Mouse (Mus musculus): ENCODE results near the gene 5730522E02Rik. TPM values are rescaled to one million over a fixed set of nuclear protein-coding genes. Genes with fewer than 3 reads are reported as not detected.

The 5730522E02Rik gene
- polyA plus RNA-seq, 1 experiment from 2014 or later = 4.6 TPM

- Histone ChIP-seq H3K4me1 (ENCODE audit: control insufficient read depth, insufficient read depth, low read length) (no peaks in the 10 kb centered on the region), H3K4me2 (no peak overlapping the region), H3K9ac (ENCODE audit: low read length) (no peak overlapping the region), H3K9me3 (ENCODE audit: control insufficient read depth, low read length) (no peaks in the 10 kb centered on the region), H3K36me3 (ENCODE audit: control insufficient read depth, insufficient read depth, low read length) (no peaks in the 10 kb centered on the region), H3K27ac (ENCODE audit: low read depth, low read length) (no peak overlapping the region), H3K27me3 (ENCODE audit: control insufficient read depth, insufficient read depth, low read length) (no peaks in the 10 kb centered on the region), H3K4me3 (ENCODE audit: low read depth, low read length) (no peak overlapping the region)
- DNase-seq (ENCODE audit: low spot score, missing footprints) (no peak), ATAC-seq (ENCODE audit: low FRiP score) (no peak)
- 88% methylated on average over 3 of the region's 3 CpGs for WGBS
Observed at GRCm38 (mm10) chr11:25893906-25894305, 316.7 kb downstream of the 5730522E02Rik start.

GRCm38 (mm10) chr11:25872983-25873382 lies 337.6 kb downstream of the 5730522E02Rik start:
- ATAC-seq (ENCODE audit: low FRiP score) (no peak), DNase-seq (ENCODE audit: low spot score, missing footprints) (no peak)
- Histone ChIP-seq H3K4me2 (no peak overlapping the region), H3K36me3 (ENCODE audit: control insufficient read depth, insufficient read depth, low read length) (no peaks in the 10 kb centered on the region), H3K9me3 (ENCODE audit: control insufficient read depth, low read length) (no peaks in the 10 kb centered on the region), H3K27ac (ENCODE audit: low read depth, low read length) (no peak overlapping the region), H3K4me3 (ENCODE audit: low read depth, low read length) (no peak overlapping the region), H3K27me3 (ENCODE audit: control insufficient read depth, insufficient read depth, low read length) (no peaks in the 10 kb centered on the region), H3K9ac (ENCODE audit: low read length) (no peak overlapping the region), H3K4me1 (ENCODE audit: control insufficient read depth, insufficient read depth, low read length) (no peaks in the 10 kb centered on the region)

DNA sequence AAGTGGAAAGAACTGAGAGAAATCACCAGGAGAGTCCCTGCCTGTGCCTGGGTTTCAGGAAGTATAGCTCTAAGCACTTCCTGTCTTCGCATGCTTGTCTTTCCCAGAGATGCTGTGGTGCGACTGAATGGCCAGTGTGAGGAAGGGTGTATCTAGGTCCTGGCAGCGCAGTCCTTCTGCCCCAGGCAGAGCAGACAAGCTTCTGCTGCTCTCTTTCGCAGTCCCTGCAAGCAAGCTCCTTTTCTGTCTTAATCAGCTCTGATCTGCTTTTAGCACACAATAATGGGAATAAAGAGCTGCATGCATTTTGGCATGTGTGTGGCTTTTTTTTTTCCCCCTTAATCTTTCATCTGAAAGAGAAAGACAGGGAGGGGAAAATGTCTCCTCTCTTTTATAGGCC lies 338.2 kb downstream of the 5730522E02Rik start:
- Histone ChIP-seq H3K36me3 (ENCODE audit: control insufficient read depth, insufficient read depth, low read length) (no peaks in the 10 kb centered on the region), H3K27me3 (ENCODE audit: control insufficient read depth, insufficient read depth, low read length) (no peaks in the 10 kb centered on the region), H3K27ac (ENCODE audit: low read depth, low read length) (no peak overlapping the region), H3K4me1 (ENCODE audit: control insufficient read depth, insufficient read depth, low read length) (no peaks in the 10 kb centered on the region), H3K9me3 (ENCODE audit: control insufficient read depth, low read length) (no peaks in the 10 kb centered on the region), H3K4me3 (ENCODE audit: low read depth, low read length) (no peak overlapping the region), H3K9ac (ENCODE audit: low read length) (no peak overlapping the region), H3K4me2 (no peak overlapping the region)
- ATAC-seq (ENCODE audit: low FRiP score) = peak; percentile 75
- no peak for DNase-seq (ENCODE audit: low spot score, missing footprints)
- 19% methylated on average over 4 of the region's 4 CpGs for WGBS

GRCm38 (mm10) chr11:25866292-25866691 lies 344.3 kb downstream of the 5730522E02Rik start:
- Histone ChIP-seq H3K9me3 (ENCODE audit: control insufficient read depth, low read length) (no peaks in the 10 kb centered on the region), H3K4me1 (ENCODE audit: control insufficient read depth, insufficient read depth, low read length) (no peaks in the 10 kb centered on the region), H3K4me2 (no peak overlapping the region), H3K27ac (ENCODE audit: low read depth, low read length) (no peak overlapping the region), H3K9ac (ENCODE audit: low read length) (no peak overlapping the region), H3K27me3 (ENCODE audit: control insufficient read depth, insufficient read depth, low read length) (no peaks in the 10 kb centered on the region), H3K36me3 (ENCODE audit: control insufficient read depth, insufficient read depth, low read length) (no peaks in the 10 kb centered on the region), H3K4me3 (ENCODE audit: low read depth, low read length) (no peak overlapping the region)
- ATAC-seq (ENCODE audit: low FRiP score) (no peak), DNase-seq (ENCODE audit: low spot score, missing footprints) (no peak)
- WGBS = 84% methylated on average over 2 of the region's 2 CpGs

DNA sequence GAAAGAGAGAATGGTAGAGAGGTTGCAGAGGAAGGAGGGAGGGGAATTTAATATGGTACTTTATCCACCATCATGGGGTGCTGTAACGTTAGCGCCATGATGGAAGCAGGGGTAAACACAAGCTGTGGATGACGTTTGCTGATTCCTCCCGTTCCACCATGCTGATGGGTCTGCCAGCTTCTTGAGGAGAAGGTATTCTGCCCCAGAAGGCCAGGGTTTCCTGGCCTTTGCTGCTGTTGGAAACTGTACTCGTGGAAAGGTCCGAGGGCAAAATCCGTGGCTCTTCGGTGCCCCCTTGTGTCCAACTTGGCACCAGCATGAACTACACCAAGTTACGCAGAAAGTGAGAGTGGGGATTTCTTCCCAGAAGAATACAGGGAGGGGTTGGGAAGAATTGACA lies 347.9 kb downstream of the 5730522E02Rik start:
- ATAC-seq (ENCODE audit: low FRiP score) (peak; percentile 91), DNase-seq (ENCODE audit: low spot score, missing footprints) (peak; percentile 97)
- Histone ChIP-seq H3K4me3 (ENCODE audit: low read depth, low read length) (no peak overlapping the region), H3K4me2 (no peak overlapping the region), H3K27me3 (ENCODE audit: control insufficient read depth, insufficient read depth, low read length) (no peaks in the 10 kb centered on the region), H3K9me3 (ENCODE audit: control insufficient read depth, low read length) (no peaks in the 10 kb centered on the region), H3K9ac (ENCODE audit: low read length) (peak overlapping the region; percentile 27; the same call in 1 of the 2 replicates), H3K27ac (ENCODE audit: low read depth, low read length) (no peak overlapping the region), H3K4me1 (ENCODE audit: control insufficient read depth, insufficient read depth, low read length) (no peaks in the 10 kb centered on the region), H3K36me3 (ENCODE audit: control insufficient read depth, insufficient read depth, low read length) (no peaks in the 10 kb centered on the region)
- WGBS = 7% methylated on average over 9 of the region's 9 CpGs

DNA sequence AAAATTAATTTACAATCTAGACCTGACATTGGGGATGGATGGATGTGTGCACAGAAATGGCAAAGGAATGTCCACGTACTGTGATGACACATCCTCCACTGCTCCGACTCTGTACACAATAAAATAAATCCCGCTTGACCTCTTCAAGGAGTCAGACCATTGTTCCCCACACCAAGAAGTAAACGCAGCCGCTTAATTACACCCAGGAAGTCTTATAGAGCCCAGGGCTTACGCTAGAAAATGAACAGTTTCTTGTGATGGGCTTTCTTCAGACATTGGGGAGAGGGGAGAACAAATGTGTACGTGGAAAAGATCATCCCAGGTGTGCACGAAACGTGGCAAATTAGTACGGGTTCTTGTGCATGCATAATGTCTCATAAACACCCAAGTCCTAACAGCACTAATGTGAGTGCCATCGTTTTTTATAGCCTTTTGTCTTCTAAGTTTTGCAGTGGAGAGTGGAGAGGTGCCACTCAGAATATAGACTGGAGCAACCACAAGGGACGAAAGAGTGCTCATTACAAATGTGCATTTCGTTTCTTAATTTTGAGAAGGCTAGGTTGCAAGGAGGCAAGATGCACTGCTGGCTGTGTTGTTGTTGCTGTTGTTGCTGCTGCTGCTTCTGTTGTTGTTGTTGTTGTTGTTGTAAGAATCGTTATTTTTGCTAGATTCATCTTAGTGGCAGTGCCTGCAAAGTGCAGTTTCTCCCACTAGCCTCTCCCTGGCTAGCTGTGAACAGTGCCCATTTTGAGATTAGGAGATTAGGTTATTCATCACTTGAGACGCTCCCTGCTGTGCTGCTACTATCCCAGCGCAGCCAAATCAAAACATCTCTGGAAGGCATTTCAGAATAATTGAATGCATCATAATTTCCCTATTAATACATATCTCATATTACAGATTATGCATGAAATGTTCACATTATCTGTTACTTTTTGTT lies 353.7 kb downstream of the 5730522E02Rik start:
- Histone ChIP-seq H3K27me3 (ENCODE audit: control insufficient read depth, insufficient read depth, low read length) (no peaks in the 10 kb centered on the region), H3K4me3 (ENCODE audit: low read depth, low read length) (no peak overlapping the region), H3K9ac (ENCODE audit: low read length) (no peak overlapping the region), H3K36me3 (ENCODE audit: control insufficient read depth, insufficient read depth, low read length) (no peaks in the 10 kb centered on the region), H3K4me1 (ENCODE audit: control insufficient read depth, insufficient read depth, low read length) (peaks cover 21% of the 10 kb centered on the region), H3K4me2 (no peak overlapping the region), H3K27ac (ENCODE audit: low read depth, low read length) (no peak overlapping the region), H3K9me3 (ENCODE audit: control insufficient read depth, low read length) (no peaks in the 10 kb centered on the region)
- WGBS = 34% methylated on average over 16 of the region's 16 CpGs
- DNase-seq (ENCODE audit: low spot score, missing footprints) (peak; percentile 85), ATAC-seq (ENCODE audit: low FRiP score) (peak; percentile 51; the same call in 1 of the 2 replicates)

DNA sequence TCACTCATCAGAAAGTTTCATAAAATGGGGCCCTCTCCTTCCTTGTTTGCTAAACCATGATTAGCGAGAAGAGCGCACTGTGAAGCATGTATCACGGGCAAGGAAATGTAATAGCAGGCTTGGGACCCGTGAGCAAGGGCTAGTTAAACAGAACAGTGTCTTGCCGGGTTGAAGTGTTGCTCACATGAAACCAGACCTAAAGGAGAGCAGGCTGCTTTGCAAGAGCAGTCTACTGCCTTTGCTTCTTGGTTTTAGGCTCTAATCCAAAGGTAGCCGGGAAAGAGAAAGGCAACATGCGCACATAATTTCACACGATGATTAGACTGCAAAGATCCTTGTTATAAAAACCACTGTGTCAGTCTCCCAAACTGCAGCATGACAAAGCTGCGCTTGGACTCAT lies 354.8 kb downstream of the 5730522E02Rik start:
- no peak for ATAC-seq (ENCODE audit: low FRiP score)
- WGBS = 63% methylated on average over 9 of the region's 9 CpGs
- DNase-seq (ENCODE audit: low spot score, missing footprints) = peak; percentile 89
- H3K27me3 ChIP-seq (ENCODE audit: control insufficient read depth, insufficient read depth, low read length) = no peaks in the 10 kb centered on the region
- no peaks in the 10 kb centered on the region for H3K36me3 ChIP-seq (ENCODE audit: control insufficient read depth, insufficient read depth, low read length)
- no peak overlapping the region for H3K4me3 ChIP-seq (ENCODE audit: low read depth, low read length)
- peaks cover 21% of the 10 kb centered on the region for H3K4me1 ChIP-seq (ENCODE audit: control insufficient read depth, insufficient read depth, low read length)
- no peaks in the 10 kb centered on the region for H3K9me3 ChIP-seq (ENCODE audit: control insufficient read depth, low read length)
- no peak overlapping the region for H3K9ac ChIP-seq (ENCODE audit: low read length)
- H3K4me2 ChIP-seq = no peak overlapping the region
- no peak overlapping the region; the same call in 1 of the 2 replicates for H3K27ac ChIP-seq (ENCODE audit: low read depth, low read length)

DNA sequence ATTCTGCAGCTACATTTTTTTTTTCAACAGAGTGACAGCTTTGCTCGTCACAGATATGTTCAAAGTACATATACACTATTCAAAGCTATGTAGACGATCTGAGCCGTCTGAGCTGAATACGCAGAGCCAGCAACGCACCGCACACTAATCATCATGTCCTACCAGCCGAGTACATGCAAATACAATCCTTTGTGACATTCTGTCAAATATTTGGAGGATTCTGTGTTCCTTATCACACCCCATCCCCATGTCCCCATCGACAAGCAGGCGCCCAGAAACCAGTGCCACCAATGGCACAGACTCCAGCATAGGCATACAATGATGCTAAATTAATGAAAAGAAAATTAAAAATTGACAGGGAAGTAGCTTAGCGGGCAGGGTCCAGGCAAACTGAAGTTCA lies 356.3 kb downstream of the 5730522E02Rik start:
- Histone ChIP-seq H3K4me1 (ENCODE audit: control insufficient read depth, insufficient read depth, low read length) (peaks cover 21% of the 10 kb centered on the region), H3K27me3 (ENCODE audit: control insufficient read depth, insufficient read depth, low read length) (no peaks in the 10 kb centered on the region), H3K36me3 (ENCODE audit: control insufficient read depth, insufficient read depth, low read length) (no peaks in the 10 kb centered on the region), H3K9ac (ENCODE audit: low read length) (no peak overlapping the region), H3K4me2 (no peak overlapping the region), H3K9me3 (ENCODE audit: control insufficient read depth, low read length) (no peaks in the 10 kb centered on the region), H3K27ac (ENCODE audit: low read depth, low read length) (no peak overlapping the region), H3K4me3 (ENCODE audit: low read depth, low read length) (no peak overlapping the region)
- ATAC-seq (ENCODE audit: low FRiP score) (0 out of 2 replicates have a peak, but pooled peaks have one; percentile 12), DNase-seq (ENCODE audit: low spot score, missing footprints) (peak; percentile 84)
- WGBS = 61% methylated on average over 10 of the region's 10 CpGs

- DNase-seq (ENCODE audit: low spot score, missing footprints) (peak; percentile 81), ATAC-seq (ENCODE audit: low FRiP score) (peak; percentile 75)
- Histone ChIP-seq H3K4me1 (ENCODE audit: control insufficient read depth, insufficient read depth, low read length) (peaks cover 21% of the 10 kb centered on the region), H3K9ac (ENCODE audit: low read length) (no peak overlapping the region), H3K36me3 (ENCODE audit: control insufficient read depth, insufficient read depth, low read length) (no peaks in the 10 kb centered on the region), H3K4me2 (no peak overlapping the region), H3K27ac (ENCODE audit: low read depth, low read length) (no peak overlapping the region), H3K4me3 (ENCODE audit: low read depth, low read length) (no peak overlapping the region), H3K9me3 (ENCODE audit: control insufficient read depth, low read length) (no peaks in the 10 kb centered on the region), H3K27me3 (ENCODE audit: control insufficient read depth, insufficient read depth, low read length) (no peaks in the 10 kb centered on the region)
- WGBS = 16% methylated on average over 5 of the region's 5 CpGs
Observed at GRCm38 (mm10) chr11:25853032-25853431, 357.5 kb downstream of the 5730522E02Rik start.
